Mouse (Mus musculus) thymus, postnatal 0 days (tissue): ENCODE data around the gene Ttll11. TPM values are rescaled to one million over a fixed set of nuclear protein-coding genes. Genes with fewer than 3 reads are reported as not detected.

Experiments used
- DNase-seq: peaks from one replicate; pipeline ENCODE4 v3.0.0-alpha.2; 2015; ENCODE audit warnings: low spot score
- polyA plus RNA-seq: library from polyadenylated mRNA; unstranded; fragments of >200 nt; fragmentation: Nextera tagmentation; extraction: Ambion mirVana; gene quantifications from 2 replicates; pipeline ENCODE4 v1.2.1, GENCODE M21; 2015

The Ttll11 gene
- polyA plus RNA-seq, 1 experiment from 2014 or later: 0.56 TPM

DNA sequence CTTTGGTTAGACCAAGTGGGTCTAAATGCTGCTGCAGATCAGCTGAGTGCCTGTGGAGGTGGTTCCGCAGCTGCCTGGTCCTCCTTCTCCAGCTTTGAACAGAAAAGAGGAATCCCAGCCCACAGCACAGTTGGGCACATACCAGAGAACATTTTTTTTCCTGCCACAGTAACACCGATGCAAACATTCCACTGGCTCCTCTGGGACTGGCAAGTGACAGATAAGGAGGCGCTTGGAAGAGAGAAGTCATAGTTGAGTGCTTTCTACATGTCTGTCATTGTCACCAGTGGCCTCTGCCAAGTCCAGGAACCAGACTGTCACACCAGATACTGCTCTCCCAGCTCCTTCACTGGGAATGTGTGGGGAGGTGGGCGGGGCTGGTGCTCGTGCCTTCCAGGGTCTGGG is 204.1 kb downstream of the Ttll11 start:
- DNase-seq: no peak

GRCm38 (mm10) chr2:35770541-35770940 is 209.2 kb downstream of the Ttll11 start:
- no peak for DNase-seq

DNA sequence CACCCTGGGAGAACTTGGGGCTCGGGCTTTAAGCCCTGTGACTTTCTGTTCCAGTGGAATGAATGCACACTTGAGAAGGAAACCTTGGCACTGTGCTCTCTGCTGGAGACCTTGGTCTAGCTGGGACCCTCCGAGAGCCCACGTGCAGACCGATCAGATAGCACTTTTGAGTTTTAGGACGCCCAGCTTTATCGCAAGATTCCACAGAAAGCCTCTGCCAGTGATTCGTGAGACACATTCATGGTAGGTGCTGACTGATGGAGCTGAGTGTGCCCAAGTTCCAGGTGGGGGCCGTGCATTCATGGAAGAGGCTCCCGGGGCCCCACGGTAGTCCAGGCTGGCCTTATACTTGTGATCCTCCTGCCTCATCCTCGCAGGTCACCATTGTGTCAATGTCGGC is 210.3 kb downstream of the Ttll11 start:
- DNase-seq: no peak

DNA sequence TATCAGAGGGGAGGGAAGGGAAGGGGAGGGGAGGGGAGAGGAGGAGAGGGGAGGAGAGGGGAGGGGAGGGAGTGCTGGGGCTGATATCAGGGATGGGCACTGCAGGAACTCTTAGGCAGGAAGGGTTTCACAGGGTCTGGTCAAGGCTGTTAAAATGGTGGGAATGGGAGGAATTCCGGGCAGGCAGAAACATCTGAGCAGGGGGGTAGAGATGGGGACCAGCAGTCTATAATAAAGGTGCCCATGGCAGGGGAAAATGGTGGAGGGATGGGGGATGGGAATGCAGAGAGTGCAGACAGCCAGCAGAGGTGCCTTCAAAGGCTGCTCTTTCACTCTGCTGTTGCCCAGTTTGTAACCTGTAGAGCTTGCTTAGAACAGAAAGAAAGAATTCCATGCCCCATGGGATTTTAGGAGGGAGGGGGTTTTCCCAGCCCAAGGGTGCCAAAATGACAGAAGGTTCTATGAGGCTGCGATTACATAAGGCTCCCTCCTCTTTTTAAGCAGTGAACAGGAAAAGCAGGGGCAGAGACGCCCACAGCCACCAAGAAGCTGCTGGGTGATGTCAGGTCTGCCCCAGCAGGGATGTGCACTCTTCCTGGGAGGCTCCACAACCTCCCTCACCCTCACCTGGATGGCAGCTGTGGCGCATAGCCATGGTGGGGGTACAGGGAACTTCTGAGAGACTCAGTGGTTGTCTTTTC is 211.0 kb downstream of the Ttll11 start:
- no peak for DNase-seq

GRCm38 (mm10) chr2:35767834-35768537 is 211.7 kb downstream of the Ttll11 start:
- DNase-seq: no peak

GRCm38 (mm10) chr2:35764328-35764727 is 215.4 kb downstream of the Ttll11 start:
- no peak for DNase-seq

DNA sequence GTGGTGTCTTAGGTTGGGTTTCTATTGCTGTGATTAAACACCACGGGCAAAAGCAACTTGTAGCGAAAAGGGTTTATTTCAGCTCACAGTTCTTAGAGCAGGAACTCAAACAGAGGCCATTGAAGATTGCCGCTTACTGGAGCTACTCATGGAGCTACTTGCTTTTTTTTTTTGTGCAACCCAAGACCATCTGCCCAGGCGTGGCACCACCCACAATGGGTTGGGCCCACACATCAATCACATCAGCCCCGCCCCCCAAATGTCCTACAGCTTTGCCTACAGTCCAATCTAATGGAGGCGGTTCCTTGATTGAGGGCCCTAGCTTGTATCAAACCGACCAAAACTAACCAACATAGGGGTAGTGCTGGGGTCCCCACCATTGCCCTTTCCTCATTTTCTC is 215.9 kb downstream of the Ttll11 start:
- DNase-seq: no peak

- no peak for DNase-seq
Measured at GRCm38 (mm10) chr2:35761458-35761857, 218.3 kb downstream of the Ttll11 start.

- no peak for DNase-seq
Measured at GRCm38 (mm10) chr2:35760867-35761266, 218.8 kb downstream of the Ttll11 start.

DNA sequence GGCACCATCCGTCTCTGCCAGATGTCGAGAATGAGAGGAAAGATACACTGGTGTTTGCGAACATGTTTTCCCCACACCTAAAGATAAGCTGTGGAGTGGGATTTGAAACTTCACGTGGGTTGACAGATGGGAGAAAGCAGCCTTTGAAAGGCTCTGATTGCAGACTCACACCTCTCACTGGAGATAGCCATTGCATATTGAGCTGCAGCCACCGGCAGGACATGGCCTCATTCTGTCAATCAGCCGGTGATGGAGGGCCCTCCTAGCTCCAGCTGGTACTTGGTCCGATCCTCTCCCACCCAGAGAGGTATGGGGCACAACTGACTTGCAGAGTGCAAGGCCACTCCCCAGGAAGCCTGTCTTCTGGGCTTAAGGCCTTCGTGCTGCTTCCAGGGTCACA is 219.4 kb downstream of the Ttll11 start:
- no peak for DNase-seq

GRCm38 (mm10) chr2:35756467-35756866 is 223.2 kb downstream of the Ttll11 start:
- DNase-seq: no peak

DNA sequence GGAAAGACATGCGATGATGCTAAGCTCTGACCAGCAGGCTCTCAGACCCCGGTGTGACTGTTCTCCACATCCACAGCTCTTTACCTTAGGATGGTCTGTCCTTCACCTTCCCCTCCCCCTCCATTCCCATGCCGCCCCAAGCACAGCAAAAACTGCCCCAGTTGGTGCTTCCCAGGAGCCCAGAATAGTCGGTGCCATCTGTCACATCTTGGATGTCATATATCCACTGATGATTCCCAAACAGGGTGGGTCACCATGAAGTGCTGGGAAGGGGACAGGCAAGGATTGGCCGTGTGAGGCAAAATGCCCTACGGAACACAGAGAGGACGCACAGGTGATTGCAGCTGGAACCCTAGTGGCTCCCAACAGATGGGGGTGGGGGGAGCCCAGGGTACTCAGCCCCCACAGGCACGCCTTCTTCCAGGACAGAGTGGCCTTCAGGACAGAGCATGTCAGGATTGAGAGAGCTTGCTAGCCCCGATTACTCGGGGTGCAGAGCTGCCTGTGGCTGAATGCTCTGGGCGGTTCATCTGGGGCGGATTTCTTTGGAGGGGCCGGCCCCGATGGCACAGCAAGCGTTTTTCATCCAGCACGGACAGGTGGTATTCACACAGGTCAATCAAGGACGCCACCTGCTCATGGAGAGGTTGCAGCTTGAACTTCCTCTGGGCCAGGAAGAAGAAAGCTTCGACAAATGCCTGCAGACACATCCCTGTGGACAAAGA is 227.8 kb downstream of the Ttll11 start:
- DNase-seq: no peak

- DNase-seq: no peak
Measured at GRCm38 (mm10) chr2:35750533-35751141, 229.1 kb downstream of the Ttll11 start.

GRCm38 (mm10) chr2:35747371-35748035 is 232.2 kb downstream of the Ttll11 start:
- no peak for DNase-seq

- DNase-seq: no peak
Measured at GRCm38 (mm10) chr2:35746638-35747037, 233.1 kb downstream of the Ttll11 start.

DNA sequence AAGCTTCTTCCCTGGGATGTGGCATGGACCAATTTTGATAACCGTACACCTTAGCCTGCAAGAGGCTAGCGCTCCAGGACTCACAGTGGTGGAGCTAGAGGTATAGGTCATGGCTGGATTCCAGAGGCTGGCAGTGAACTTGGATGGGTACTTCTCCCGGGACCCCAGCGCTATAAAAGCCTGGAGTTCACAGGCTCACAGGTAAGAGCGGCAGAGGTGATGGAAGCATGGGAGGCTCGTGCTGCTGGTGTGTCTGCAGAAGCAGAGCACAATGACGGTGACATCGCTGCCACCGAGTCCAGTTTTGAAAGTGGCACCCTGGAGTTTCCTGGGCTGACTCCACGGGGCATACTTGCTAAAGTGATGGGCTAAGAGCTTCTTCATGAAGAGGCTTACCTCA is 233.8 kb downstream of the Ttll11 start:
- no peak for DNase-seq

DNA sequence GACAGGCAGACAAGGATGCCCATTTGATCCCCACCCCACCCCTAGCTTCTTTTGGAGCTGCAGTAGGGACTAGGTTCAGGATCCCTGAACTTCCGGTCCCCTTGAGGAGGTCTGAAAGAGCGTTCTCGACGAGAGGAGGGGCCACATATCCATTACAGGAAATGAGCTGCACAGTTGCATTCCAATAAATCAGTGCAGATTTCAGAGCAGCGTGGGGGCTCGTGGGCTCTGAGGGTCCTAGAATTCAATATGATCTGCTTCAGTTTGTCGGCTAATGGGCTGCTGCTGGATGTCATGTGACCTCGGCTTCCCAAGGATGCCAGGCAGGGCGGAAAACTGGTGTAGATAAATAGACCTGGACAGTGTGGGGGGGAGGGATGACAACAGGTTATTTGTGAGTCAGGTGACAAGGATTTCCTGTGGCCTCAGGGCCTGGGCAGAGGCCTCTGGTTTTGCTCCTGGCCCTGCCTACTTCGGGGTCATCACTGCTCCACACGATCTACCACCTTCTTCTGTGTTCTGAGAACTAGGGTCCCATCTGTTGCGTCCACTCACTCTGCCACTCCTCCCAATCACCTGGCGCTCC is 240.0 kb downstream of the Ttll11 start:
- no peak for DNase-seq

DNA sequence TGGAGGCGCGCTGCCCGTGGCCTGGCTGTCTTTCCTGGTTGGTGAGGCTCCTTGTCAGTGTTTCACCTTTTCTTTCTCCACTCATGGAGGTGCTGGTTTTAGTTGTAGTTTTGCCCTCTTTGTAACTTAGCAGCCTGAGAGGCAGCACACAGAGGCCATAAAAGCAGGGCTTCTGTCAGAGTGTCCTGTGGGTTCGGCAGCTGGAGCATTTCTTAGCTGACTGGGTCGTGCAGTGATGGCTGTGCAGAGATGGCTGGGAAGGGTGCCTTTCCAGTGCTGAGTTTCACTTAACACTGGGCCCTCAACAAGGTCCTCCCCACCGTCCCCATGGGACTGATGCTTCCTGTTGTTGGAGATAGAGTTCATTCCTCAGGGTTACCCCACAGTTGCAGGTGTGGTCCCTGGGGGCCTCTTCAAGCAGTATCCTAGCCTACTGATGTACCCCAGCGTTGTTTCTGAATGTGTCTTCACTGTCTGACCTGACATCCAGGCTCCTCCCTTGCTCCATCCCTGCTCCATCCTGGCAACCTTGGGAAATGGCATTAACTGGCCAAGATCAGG is 242.2 kb downstream of the Ttll11 start:
- DNase-seq: no peak

DNA sequence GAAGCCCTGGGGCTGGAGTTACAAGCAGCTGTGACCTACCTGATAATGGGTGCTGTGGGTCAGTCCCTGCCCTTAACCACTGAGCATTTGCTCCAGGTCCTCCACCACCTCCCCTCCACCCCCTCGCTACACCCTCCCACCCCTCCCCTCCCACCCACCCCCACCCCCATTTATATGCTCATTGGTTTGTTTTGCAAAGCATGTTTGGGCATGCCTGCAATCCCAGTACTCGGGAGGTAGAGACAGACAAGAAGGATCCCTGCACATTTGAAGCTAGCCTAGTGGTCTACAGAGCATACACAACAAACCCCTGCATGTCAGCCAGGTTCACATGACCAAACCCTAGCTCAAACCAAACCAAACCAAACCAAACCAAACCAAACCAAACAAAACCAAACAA is 243.7 kb downstream of the Ttll11 start:
- no peak for DNase-seq

GRCm38 (mm10) chr2:35735001-35735400 is 244.7 kb downstream of the Ttll11 start:
- DNase-seq: peak; percentile 9
